Mouse (Mus musculus) thymus, adult 2 months (tissue): ENCODE results near the gene Srgap3. TPM values are rescaled to one million over a fixed set of nuclear protein-coding genes. Genes with fewer than 3 reads are reported as not detected.

ENCODE experiments used
- DNase-seq: peaks from one replicate; pipeline ENCODE4 v3.0.0; 2021
- H3K27ac ChIP-seq: fragments of 200-500 bp; 2 replicates; pipeline ENCODE4 v1.5.1; 2012; ENCODE audit warnings: low read length, control low read depth; ENCODE audit not compliant: control insufficient read depth, insufficient read depth
- H3K27me3 ChIP-seq: fragments of 200-500 bp; 2 replicates; pipeline ENCODE4 v1.6.1; 2012; ENCODE audit warnings: mild to moderate bottlenecking, low read length, moderate library complexity, mixed read lengths; ENCODE audit not compliant: control insufficient read depth, insufficient read depth
- H3K36me3 ChIP-seq: fragments of 200-500 bp; 2 replicates; pipeline ENCODE4 v1.6.1; 2012; ENCODE audit warnings: mild to moderate bottlenecking, low read length, moderate library complexity; ENCODE audit not compliant: control insufficient read depth, insufficient read depth
- H3K4me1 ChIP-seq: fragments of 200-500 bp; replicated peaks from 2 replicates; pipeline ENCODE4 v1.6.1; 2012; ENCODE audit warnings: low read length; ENCODE audit not compliant: control insufficient read depth, insufficient read depth
- H3K4me3 ChIP-seq: fragments of 200-500 bp; 2 replicates; pipeline ENCODE4 v1.5.1; 2012; ENCODE audit warnings: mild to moderate bottlenecking, low read length, control low read depth, moderate library complexity; ENCODE audit not compliant: control insufficient read depth, insufficient read depth
- CTCF ChIP-seq: fragments of 200-500 bp; IDR thresholded peaks from 2 replicates; pipeline ENCODE4 v1.5.1; 2012; ENCODE audit warnings: mild to moderate bottlenecking, control low read depth, low read length, moderate library complexity, borderline replicate concordance; ENCODE audit not compliant: control insufficient read depth, poor library complexity, insufficient read depth; ENCODE audit errors: extremely low read depth
- POLR2A ChIP-seq: fragments of 200-500 bp; IDR thresholded peaks from 2 replicates; pipeline ENCODE4 v1.6.1; 2012; ENCODE audit warnings: mild to moderate bottlenecking, low read length, control low read depth, moderate library complexity; ENCODE audit not compliant: control insufficient read depth, poor library complexity, insufficient read depth; ENCODE audit errors: extremely low read depth
- WGBS: fragments of 180-500 bp; shearing (Covaris S2); methylation state at CpG from one replicate; pipeline ENCODE4 v1.1.7; 2018; 5-methylcytosine and 5-hydroxymethylcytosine counted together
- polyA plus RNA-seq: library from polyadenylated mRNA; depleted of rRNA; stranded (reverse); fragments of >200 nt; gene quantifications from 2 replicates; pipeline ENCODE4 v1.2.3, GENCODE M21; 2012

The Srgap3 gene
- polyA plus RNA-seq, 1 experiment = 3.8 TPM

- no peaks in the 10 kb centered on the region for H3K27me3 ChIP-seq
- no peak for TF ChIP-seq CTCF
- no peak for TF ChIP-seq POLR2A
- no peak overlapping the region for H3K4me3 ChIP-seq
- H3K36me3 ChIP-seq = no peaks in the 10 kb centered on the region
- 80% methylated on average over 8 of the region's 8 CpGs for WGBS
- H3K4me1 ChIP-seq = peaks cover 27% of the 10 kb centered on the region
- H3K27ac ChIP-seq = no peak overlapping the region
- no peak for DNase-seq
These were observed 3.4 kb upstream of the Srgap3 start for GRCm38 (mm10) chr6:112950205-112951110.

GRCm38 (mm10) chr6:112949220-112949619 lies 2.2 kb upstream of the Srgap3 start:
- H3K4me3 ChIP-seq = no peak overlapping the region
- H3K4me1 ChIP-seq = peaks cover 24% of the 10 kb centered on the region
- no peaks in the 10 kb centered on the region for H3K36me3 ChIP-seq
- no peak for DNase-seq
- no peaks in the 10 kb centered on the region for H3K27me3 ChIP-seq
- no peak for TF ChIP-seq CTCF
- no peak for TF ChIP-seq POLR2A
- no peak overlapping the region for H3K27ac ChIP-seq
- 87% methylated on average over 2 of the region's 2 CpGs for WGBS

GRCm38 (mm10) chr6:112948416-112948815 lies 1.4 kb upstream of the Srgap3 start:
- Histone ChIP-seq H3K27me3 (no peaks in the 10 kb centered on the region), H3K27ac (no peak overlapping the region), H3K4me1 (peaks cover 24% of the 10 kb centered on the region), H3K4me3 (no peak overlapping the region), H3K36me3 (no peaks in the 10 kb centered on the region)
- no peak for DNase-seq
- WGBS = 32% methylated on average over 2 of the region's 2 CpGs
- TF ChIP-seq CTCF (no peak), POLR2A (no peak)

DNA sequence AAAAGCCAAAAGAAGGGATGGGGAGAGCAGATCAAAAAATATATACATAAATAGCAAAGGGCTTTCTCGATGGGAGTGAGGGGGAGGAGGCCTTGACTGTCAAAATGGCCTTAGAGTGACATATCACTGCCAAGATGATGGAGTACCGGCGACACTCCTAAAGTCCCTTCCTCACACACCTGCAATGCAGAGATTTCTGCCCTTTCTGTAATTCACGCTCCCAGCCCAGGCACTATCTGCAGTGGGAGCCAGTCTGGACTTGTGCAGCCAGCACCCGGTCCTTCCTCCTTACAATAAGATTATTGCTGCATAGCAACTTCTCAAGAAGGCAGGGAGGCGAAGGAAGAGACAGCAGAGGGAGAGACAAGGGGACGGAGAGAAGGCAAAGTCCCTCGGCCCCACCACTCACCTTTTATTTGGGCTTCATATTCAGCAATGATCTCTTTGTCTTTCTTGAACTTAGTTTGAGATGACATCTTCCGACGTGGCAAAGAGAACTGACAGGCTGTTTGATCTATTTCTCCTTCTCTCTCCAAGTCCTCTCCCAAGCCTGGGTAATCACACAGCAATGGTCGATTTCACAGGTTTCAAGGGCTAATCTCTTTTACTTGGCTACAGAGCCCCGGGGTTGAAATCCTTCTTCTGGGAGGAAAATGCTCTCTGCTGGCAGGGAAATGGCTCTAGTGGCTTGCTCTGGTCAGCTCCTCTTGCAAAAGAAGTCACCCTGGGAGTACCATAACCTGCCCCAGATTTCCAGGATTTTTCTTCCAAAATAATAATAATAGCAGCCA lies 850 bp downstream of the Srgap3 start:
- peaks cover 24% of the 10 kb centered on the region for H3K4me1 ChIP-seq
- no peak overlapping the region for H3K27ac ChIP-seq
- peak overlapping the region; percentile 74 for H3K4me3 ChIP-seq
- TF ChIP-seq CTCF (no peak), POLR2A (no peak)
- WGBS = 35% methylated on average over 12 of the region's 12 CpGs
- no peak for DNase-seq
- H3K27me3 ChIP-seq = no peaks in the 10 kb centered on the region
- no peaks in the 10 kb centered on the region for H3K36me3 ChIP-seq

GRCm38 (mm10) chr6:112945181-112945751 lies 1.8 kb downstream of the Srgap3 start:
- H3K27me3 ChIP-seq = no peaks in the 10 kb centered on the region
- 32% methylated on average over 14 of the region's 14 CpGs for WGBS
- no peaks in the 10 kb centered on the region for H3K36me3 ChIP-seq
- DNase-seq = no peak
- TF ChIP-seq POLR2A (no peak), CTCF (no peak)
- H3K4me3 ChIP-seq = peak overlapping the region; percentile 2; the same call in 1 of the 2 replicates
- H3K27ac ChIP-seq = no peak overlapping the region
- H3K4me1 ChIP-seq = peaks cover 24% of the 10 kb centered on the region

- Histone ChIP-seq H3K27ac (no peak overlapping the region), H3K4me1 (peaks cover 21% of the 10 kb centered on the region), H3K36me3 (no peaks in the 10 kb centered on the region), H3K27me3 (no peaks in the 10 kb centered on the region), H3K4me3 (no peak overlapping the region)
- no peak for DNase-seq
- TF ChIP-seq CTCF = no peak
- no peak for TF ChIP-seq POLR2A
- WGBS = 94% methylated on average over 9 of the region's 9 CpGs
These were observed 3.3 kb downstream of the Srgap3 start for GRCm38 (mm10) chr6:112943596-112944245.
